Mouse (Mus musculus): Measurements from ENCODE around the gene Arhgap8. TPM values are rescaled to one million over a fixed set of nuclear protein-coding genes. Genes with fewer than 3 reads are reported as not detected.
A peak's percentile ranks its signal among the peaks of the same experiment; 100 is the strongest.

Arhgap8 gene
- polyA plus RNA-seq, 1 experiment from 2014 or later, result 1.1 TPM

DNA sequence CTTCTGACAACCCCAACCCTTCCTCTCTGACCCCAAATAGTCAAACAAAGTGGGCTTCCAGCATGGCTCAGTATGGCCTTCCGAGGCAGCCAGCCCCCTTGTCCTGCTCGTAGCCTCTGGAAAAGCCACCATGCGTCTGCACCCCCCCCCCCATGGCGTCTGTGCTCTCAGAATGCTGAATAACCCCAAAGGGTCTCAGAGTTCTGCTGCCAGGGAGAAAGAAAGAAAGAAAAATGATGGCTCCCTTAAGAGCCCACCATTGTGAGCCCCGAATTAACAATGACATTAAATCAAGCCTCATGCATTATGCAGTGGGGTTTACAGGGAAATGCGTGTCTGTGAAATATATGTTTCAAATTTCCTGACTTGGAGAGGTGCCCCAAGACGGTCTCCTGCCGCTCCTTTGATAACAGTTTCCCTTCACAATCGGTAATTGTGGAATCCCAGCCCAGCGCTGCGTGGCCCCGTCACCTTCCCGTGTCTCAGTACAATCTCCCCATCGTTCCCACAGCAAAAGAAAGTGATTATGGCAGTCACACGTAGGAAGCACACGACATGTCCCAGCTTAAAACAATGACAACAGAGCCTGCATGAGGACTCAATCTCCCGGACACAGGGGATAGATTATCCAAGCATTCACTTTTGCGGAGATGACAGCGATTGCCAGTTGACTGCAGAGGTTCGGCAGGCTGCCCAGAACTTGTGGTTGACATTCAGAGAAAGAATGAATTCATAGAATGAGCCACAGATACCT lies 55.7 kb downstream of the Arhgap8 start:
- Histone ChIP-seq H3K4me2 (peak overlapping the region; percentile 36), H3K4me1 (peaks cover 23% of the 10 kb centered on the region), H3K9ac (peak overlapping the region; percentile 13; the same call in 1 of the 2 replicates), H3K9me3 (no peaks in the 10 kb centered on the region), H3K27me3 (no peaks in the 10 kb centered on the region), H3K4me3 (replicated peaks) (no peak overlapping the region), H3K27ac (peak overlapping the region; percentile 68), H3K36me3 (replicated peaks) (no peaks in the 10 kb centered on the region)
- WGBS, result 23% methylated on average over 20 of the region's 20 CpGs
- 0 out of 2 replicates have a peak, but pooled peaks have one; percentile 55 for ATAC-seq (ENCODE audit: low FRiP score)

DNA sequence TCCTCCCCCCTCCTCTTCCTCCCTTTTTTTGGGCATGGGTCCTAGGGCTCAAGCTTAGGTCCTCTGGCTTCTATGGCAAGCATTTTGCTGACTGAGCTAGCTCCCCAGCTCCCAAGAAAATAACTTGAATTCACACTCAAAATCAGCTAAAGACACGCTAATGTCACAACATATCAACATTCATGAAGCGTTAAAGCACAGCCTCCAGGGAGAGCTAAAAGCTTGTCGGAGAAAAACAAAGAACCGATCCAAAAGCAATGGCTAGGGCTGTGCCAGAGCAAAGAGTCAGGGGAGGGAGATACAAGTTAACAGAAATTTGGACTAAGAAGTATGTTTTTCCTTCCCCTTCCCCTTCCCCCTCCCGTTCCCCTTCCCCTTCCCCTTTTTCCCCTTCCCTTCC lies 58.7 kb downstream of the Arhgap8 start:
- Histone ChIP-seq H3K4me1 (peaks cover 23% of the 10 kb centered on the region), H3K27ac (no peak overlapping the region), H3K36me3 (replicated peaks) (no peaks in the 10 kb centered on the region), H3K27me3 (no peaks in the 10 kb centered on the region), H3K9me3 (no peaks in the 10 kb centered on the region), H3K4me3 (replicated peaks) (no peak overlapping the region), H3K4me2 (no peak overlapping the region), H3K9ac (no peak overlapping the region)
- no peak for ATAC-seq (ENCODE audit: low FRiP score)
- WGBS, result 47% methylated on average over 5 of the region's 5 CpGs

DNA sequence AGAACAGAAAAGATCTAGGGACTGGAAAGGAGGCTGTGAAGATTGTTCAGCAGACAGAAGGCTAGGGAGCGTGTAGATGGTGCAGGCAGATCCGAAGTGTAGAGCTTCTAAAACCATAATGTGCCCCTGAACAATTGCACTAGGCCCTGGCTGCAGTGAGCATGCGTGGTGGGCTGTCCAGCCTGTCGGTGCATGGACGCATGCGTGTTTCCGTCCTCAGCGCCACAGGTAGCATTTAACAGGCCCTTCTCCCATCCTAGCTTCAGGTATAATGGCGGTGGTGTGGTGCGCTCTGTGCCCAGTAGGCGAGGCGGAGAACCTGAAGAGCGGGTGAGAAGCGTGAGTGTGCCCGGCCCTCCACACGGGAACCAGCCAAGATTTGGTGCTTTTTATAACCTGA lies 65.0 kb downstream of the Arhgap8 start:
- Histone ChIP-seq H3K36me3 (replicated peaks) (peaks cover 55% of the 10 kb centered on the region), H3K4me3 (replicated peaks) (no peak overlapping the region), H3K27ac (no peak overlapping the region), H3K9ac (no peak overlapping the region), H3K27me3 (no peaks in the 10 kb centered on the region), H3K4me1 (no peaks in the 10 kb centered on the region), H3K9me3 (no peaks in the 10 kb centered on the region), H3K4me2 (no peak overlapping the region)
- no peak for ATAC-seq (ENCODE audit: low FRiP score)
- WGBS, result 95% methylated on average over 16 of the region's 16 CpGs

DNA sequence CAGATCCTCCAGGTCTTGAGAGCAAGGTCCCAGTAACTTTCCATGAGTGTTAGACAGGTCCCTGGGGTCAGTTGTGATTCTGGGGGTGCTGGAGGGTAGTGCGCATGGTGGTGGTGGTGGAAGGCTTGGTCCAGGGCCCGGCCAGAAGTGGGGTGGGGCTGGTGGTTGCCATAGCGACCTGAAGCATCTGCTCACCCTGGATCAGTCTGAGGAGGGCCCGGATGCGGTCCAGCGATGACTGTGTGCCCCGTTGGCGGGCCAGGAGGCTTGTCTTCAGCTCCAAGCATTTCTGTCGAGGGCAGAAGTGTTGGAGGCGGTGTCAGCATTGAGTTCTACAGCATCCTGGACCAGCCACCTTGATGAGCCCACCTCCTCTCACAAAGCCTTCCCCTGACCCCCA lies 67.3 kb downstream of the Arhgap8 start:
- Histone ChIP-seq H3K4me1 (no peaks in the 10 kb centered on the region), H3K27ac (no peak overlapping the region), H3K36me3 (replicated peaks) (peaks cover 79% of the 10 kb centered on the region), H3K27me3 (no peaks in the 10 kb centered on the region), H3K9me3 (no peaks in the 10 kb centered on the region), H3K9ac (no peak overlapping the region), H3K4me2 (no peak overlapping the region), H3K4me3 (replicated peaks) (no peak overlapping the region)
- 80% methylated on average over 10 of the region's 10 CpGs for WGBS
- ATAC-seq (ENCODE audit: low FRiP score), result no peak

DNA sequence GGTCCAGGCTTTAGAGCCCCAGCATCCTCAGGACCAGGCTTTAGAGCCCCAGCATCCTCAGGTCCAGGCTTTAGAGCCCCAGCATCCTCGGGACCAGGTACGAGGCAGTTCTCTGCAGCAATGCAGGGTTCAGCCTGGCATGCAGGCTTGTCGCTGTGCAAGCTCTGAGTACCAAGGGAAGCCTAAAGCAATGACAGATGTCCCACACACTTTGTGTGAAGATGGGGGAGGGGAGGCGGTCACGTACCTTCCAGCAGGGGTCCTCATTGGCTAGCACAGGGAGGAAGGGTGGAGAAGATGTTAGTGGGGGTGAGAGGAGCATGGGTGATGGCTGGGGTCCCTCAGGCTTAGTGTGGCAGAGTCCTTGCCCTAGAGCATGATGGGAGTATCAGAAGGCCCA lies 73.8 kb downstream of the Arhgap8 start:
- 0 out of 2 replicates have a peak, but pooled peaks cover 5% of the 10 kb centered on the region for H3K9me3 ChIP-seq
- no peak overlapping the region for H3K27ac ChIP-seq
- ATAC-seq (ENCODE audit: low FRiP score), result no peak
- no peaks in the 10 kb centered on the region for H3K27me3 ChIP-seq
- no peak overlapping the region for H3K9ac ChIP-seq
- H3K36me3 ChIP-seq (replicated peaks), result peaks cover 96% of the 10 kb centered on the region
- no peak overlapping the region for H3K4me3 ChIP-seq (replicated peaks)
- H3K4me1 ChIP-seq, result no peaks in the 10 kb centered on the region
- WGBS, result 83% methylated on average over 5 of the region's 5 CpGs
- no peak overlapping the region for H3K4me2 ChIP-seq

DNA sequence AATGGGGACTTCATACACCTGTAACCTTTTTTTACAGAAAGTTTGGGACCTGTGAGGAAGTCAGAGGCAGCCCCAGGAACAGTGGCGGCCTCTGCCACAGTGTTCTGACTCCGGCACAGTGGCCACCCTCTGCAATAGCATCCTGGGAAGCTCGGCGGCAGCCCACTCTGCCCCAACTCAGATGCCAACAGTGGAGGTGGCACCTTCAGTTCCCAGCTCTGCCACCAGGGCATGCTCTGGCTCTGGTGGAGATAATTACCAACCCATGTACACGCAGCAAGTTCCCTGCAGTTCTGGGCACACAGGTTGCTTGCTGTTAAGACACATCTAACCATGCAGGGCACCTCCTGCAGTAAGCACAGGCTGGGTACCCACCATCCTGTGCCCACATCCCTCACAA lies 80.3 kb downstream of the Arhgap8 start:
- no peak overlapping the region for H3K4me3 ChIP-seq (replicated peaks)
- no peak overlapping the region for H3K27ac ChIP-seq
- no peak for ATAC-seq (ENCODE audit: low FRiP score)
- H3K4me1 ChIP-seq, result no peaks in the 10 kb centered on the region
- H3K27me3 ChIP-seq, result no peaks in the 10 kb centered on the region
- no peak overlapping the region for H3K4me2 ChIP-seq
- peaks cover 9% of the 10 kb centered on the region; the same call in 1 of the 2 replicates for H3K9me3 ChIP-seq
- 74% methylated on average over 5 of the region's 5 CpGs for WGBS
- H3K9ac ChIP-seq, result no peak overlapping the region
- H3K36me3 ChIP-seq (replicated peaks), result peaks cover 96% of the 10 kb centered on the region

DNA sequence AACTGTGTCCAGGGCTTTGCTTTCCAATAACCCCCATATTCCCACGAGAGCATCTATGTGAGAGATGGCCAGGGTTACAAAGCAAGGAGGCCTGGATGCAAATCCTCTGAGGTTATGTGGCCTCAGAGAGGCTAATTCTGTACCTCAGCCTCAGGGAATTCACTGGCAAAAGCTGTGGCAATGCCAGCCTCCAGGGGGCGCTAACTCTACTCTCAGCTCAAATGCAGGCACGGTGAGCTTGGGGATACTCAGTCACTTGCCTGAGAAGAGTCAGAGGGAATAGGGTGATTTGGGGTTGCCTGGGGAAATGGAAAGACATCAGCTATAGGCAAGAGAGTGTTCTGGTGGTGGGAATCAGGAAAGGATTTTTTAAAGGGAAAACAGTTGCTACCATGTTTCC lies 83.8 kb downstream of the Arhgap8 start:
- Histone ChIP-seq H3K9ac (no peak overlapping the region), H3K4me3 (replicated peaks) (no peak overlapping the region), H3K27ac (no peak overlapping the region), H3K4me1 (0 out of 2 replicates have a peak, but pooled peaks cover under 1% of the 10 kb centered on the region), H3K9me3 (peaks cover 4% of the 10 kb centered on the region; the same call in 1 of the 2 replicates), H3K27me3 (no peaks in the 10 kb centered on the region), H3K4me2 (no peak overlapping the region), H3K36me3 (replicated peaks) (peaks cover 92% of the 10 kb centered on the region)
- ATAC-seq (ENCODE audit: low FRiP score), result no peak
- 51% methylated on average over 3 of the region's 3 CpGs for WGBS

DNA sequence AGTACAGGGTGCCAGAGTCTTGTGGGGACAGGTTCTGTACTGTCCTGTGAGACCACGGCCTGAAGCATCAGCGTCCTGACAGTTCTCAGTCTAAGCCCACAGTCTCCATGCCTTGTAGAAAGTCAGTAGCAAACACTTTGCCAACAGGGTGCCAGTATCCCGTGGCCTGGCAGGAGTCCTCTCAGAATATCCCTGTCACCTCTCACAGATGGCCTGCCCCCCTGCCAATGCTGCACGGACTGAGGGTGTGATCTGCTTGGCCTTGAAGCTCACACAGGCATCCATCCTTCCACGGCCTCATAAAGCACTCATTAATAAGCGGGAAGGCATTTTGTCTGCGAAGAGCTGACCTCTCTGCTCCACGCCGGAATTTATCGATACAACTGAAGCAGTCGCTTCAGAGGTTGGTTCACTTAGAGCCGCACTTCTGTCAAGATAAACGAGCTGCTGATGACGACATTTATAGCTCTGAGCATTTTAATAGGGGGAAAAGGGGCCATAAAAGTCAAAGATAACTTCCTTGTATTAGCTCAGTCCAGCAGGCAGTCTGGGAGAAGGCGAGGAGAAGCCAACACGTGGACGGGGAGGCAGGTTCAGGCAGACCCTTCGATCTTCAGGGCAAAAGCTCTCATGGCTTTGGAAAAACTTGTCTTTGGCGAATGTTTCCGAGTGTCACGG lies 89.6 kb downstream of the Arhgap8 start:
- no peak overlapping the region for H3K4me2 ChIP-seq
- no peak overlapping the region for H3K4me3 ChIP-seq (replicated peaks)
- peaks cover 3% of the 10 kb centered on the region; the same call in 1 of the 2 replicates for H3K9me3 ChIP-seq
- 0 out of 2 replicates have a peak overlapping the region, but pooled peaks have one; percentile 32 for H3K27ac ChIP-seq
- H3K36me3 ChIP-seq (replicated peaks), result peaks cover 40% of the 10 kb centered on the region
- no peaks in the 10 kb centered on the region for H3K27me3 ChIP-seq
- no peak overlapping the region for H3K9ac ChIP-seq
- WGBS, result 83% methylated on average over 21 of the region's 21 CpGs
- ATAC-seq (ENCODE audit: low FRiP score), result no peak
- H3K4me1 ChIP-seq, result peaks cover 32% of the 10 kb centered on the region

DNA sequence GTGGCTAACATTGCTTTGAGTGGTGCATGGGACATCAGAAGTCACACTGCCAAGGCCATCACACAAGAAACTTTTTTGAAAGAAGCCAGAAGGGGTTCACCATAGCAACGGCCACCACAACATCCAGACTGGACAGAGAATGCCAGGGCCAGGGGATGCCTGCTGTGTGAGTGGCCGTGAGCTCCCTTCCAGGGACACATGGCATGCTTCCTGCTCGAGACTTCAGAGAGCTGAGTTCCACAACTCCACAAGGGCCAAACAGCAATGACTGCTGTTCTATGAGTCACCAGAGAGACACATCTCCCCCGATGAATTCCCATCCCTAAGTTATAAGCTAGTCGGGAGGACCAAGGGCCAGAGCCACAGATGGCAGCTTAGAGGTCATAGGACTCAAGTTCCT lies 91.3 kb downstream of the Arhgap8 start:
- 80% methylated on average over 5 of the region's 5 CpGs for WGBS
- Histone ChIP-seq H3K9me3 (no peaks in the 10 kb centered on the region), H3K27me3 (no peaks in the 10 kb centered on the region), H3K4me2 (no peak overlapping the region), H3K27ac (no peak overlapping the region), H3K9ac (no peak overlapping the region), H3K36me3 (replicated peaks) (peaks cover 24% of the 10 kb centered on the region), H3K4me1 (peaks cover 49% of the 10 kb centered on the region), H3K4me3 (replicated peaks) (no peak overlapping the region)
- no peak for ATAC-seq (ENCODE audit: low FRiP score)

DNA sequence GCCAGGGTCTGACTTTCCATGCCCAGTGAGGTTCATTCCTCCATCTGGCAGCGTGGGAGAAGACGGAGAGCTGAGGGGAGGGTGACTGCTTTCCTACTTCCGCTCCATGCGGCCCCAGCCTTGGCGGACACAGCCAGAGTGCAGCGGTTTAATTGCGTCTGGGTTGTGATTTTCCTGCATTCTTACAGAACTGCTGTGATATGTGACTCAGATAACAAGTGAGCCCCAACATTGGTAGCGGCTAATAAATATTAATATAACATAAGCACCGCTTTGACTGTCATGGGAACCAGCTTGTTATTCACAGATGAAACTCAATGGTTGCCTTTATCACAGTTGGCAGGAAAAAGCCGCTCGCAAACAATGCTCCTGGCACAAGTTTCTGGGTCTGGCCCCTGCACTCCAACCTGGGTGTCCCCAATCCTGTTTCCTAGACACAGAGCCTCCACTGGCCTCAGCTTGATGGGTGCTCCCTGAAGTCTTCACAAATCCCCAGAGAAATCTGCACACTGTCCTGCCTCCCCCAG lies 93.0 kb downstream of the Arhgap8 start:
- no peak overlapping the region for H3K4me2 ChIP-seq
- no peak for ATAC-seq (ENCODE audit: low FRiP score)
- H3K9ac ChIP-seq, result no peak overlapping the region
- H3K27me3 ChIP-seq, result no peaks in the 10 kb centered on the region
- H3K4me1 ChIP-seq, result peaks cover 62% of the 10 kb centered on the region
- WGBS, result 55% methylated on average over 11 of the region's 11 CpGs
- 0 out of 2 replicates have a peak overlapping the region, but pooled peaks have one; percentile 36 for H3K27ac ChIP-seq
- no peak overlapping the region for H3K4me3 ChIP-seq (replicated peaks)
- H3K9me3 ChIP-seq, result no peaks in the 10 kb centered on the region
- H3K36me3 ChIP-seq (replicated peaks), result peaks cover 17% of the 10 kb centered on the region

DNA sequence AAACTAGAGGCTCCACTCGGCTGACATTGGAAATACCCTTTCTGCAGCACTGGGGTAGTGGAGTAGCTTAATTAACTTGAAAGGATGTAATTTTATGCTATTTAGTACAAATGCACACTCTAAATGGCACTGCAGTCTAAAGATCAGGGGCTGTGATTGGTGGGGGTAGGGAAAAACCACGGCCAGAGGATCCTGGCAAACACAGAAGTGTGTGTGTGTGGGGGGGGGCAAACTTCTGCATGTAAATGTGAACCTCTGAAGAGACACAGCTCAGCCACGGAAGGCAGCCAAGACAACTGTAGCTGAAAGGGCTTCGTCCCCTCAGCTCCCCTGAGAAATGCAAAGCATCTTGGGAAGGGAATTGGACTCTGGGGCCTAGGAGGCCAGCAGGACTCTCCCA lies 95.3 kb downstream of the Arhgap8 start:
- 34% methylated on average over 4 of the region's 4 CpGs for WGBS
- H3K4me3 ChIP-seq (replicated peaks), result no peak overlapping the region
- peaks cover 17% of the 10 kb centered on the region for H3K36me3 ChIP-seq (replicated peaks)
- no peak overlapping the region for H3K4me2 ChIP-seq
- H3K9ac ChIP-seq, result no peak overlapping the region; the same call in 1 of the 2 replicates
- peak; percentile 39; the same call in 1 of the 2 replicates for ATAC-seq (ENCODE audit: low FRiP score)
- no peaks in the 10 kb centered on the region for H3K27me3 ChIP-seq
- peaks cover 73% of the 10 kb centered on the region for H3K4me1 ChIP-seq
- H3K9me3 ChIP-seq, result no peaks in the 10 kb centered on the region
- peak overlapping the region; percentile 80 for H3K27ac ChIP-seq

DNA sequence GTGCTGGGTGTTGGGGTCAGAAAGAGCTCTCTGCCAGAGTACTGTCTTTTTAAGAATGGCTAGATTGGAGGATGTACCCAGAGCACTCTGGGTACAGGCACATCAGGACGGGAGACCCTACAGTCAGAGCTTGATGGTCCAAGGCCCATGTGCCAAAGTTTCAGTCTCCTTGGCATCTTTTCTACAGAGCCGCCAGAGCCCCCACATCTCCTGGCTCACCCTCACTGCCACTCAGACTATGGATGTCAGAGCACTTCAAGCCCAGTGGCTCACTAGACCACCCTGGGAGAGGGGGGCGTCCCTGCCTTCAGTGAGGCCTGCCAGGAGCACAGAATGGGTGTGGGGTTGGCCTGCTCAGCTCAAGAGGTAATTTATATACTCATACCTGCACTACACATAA lies 97.7 kb downstream of the Arhgap8 start:
- H3K9me3 ChIP-seq, result no peaks in the 10 kb centered on the region
- no peak overlapping the region for H3K4me2 ChIP-seq
- H3K4me3 ChIP-seq (replicated peaks), result no peak overlapping the region
- peaks cover 17% of the 10 kb centered on the region; the same call in 1 of the 2 replicates for H3K36me3 ChIP-seq (replicated peaks)
- no peaks in the 10 kb centered on the region for H3K27me3 ChIP-seq
- ATAC-seq (ENCODE audit: low FRiP score), result no peak
- no peak overlapping the region for H3K27ac ChIP-seq
- 87% methylated on average over 3 of the region's 3 CpGs for whole genome bisulfite sequencing
- no peak overlapping the region for H3K9ac ChIP-seq
- H3K4me1 ChIP-seq, result peaks cover 67% of the 10 kb centered on the region
